Mouse (Mus musculus): ENCODE measurements around the gene Cox5a.

- TF ChIP-seq CTCF (IDR thresholded peaks at IDR 0.05; ENCODE audit: low read depth) (peak; percentile 59), EP300 (IDR thresholded peaks at IDR 0.05; ENCODE audit: low read depth) (no peak)
Observed at GRCm38 (mm10) chr9:57504381-57504700, 16.7 kb upstream of the Cox5a start.

All from liver, embryonic 14.5 days (tissue).